Mouse (Mus musculus) gastrocnemius, postnatal 10 days (tissue): ENCODE measurements around the gene Klk13. TPM values are rescaled to one million over a fixed set of nuclear protein-coding genes. Genes with fewer than 3 reads are reported as not detected.
"Not testable (repeated sequence)": the region's sequence is repeated elsewhere in the genome, so short reads cannot be mapped to it uniquely, and the experiment has no call there.

Source experiments
- DNase-seq: peaks from one replicate; pipeline ENCODE4 v3.0.0; 2021; ENCODE audit warnings: mixed read lengths
- long read RNA-seq, 2 experiments: library from polyadenylated mRNA; stranded (forward); transcript quantifications; one replicate each; pipeline ENCODE4 v2.0.0; 2021
- total RNA-seq, 2 experiments: library from RNA; stranded (reverse); gene quantifications; 2 replicates each; pipeline ENCODE4 v1.2.3; 2021

Gene Klk13
- not detected for total RNA-seq
- long read RNA-seq, experiment 1, result 0 reads
- long read RNA-seq, experiment 2, result 0 reads

DNA sequence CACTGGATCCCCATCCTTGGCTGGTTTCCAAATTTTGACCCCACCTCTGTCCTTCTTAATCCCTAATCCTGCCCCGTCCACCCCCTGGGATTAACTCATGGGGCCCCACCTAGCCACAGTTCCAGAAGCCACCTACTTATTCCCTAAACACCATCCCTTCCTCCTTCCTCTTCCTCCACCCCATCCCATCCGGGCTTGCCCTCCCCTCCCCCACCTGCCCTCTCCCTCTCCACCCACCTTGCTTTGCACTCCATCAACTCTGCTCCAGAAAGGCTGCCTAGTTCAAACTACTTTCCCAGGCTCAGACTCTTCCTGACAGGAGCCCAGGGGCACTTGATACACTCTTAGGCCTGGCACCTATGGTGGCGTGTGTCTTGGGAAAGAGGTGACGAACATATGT is at the start of gene Klk13:
Gene Klk13 (plus strand): TSS at position 301 of the 400 bp plus-strand sequence.
- DNase-seq, result no peak

DNA sequence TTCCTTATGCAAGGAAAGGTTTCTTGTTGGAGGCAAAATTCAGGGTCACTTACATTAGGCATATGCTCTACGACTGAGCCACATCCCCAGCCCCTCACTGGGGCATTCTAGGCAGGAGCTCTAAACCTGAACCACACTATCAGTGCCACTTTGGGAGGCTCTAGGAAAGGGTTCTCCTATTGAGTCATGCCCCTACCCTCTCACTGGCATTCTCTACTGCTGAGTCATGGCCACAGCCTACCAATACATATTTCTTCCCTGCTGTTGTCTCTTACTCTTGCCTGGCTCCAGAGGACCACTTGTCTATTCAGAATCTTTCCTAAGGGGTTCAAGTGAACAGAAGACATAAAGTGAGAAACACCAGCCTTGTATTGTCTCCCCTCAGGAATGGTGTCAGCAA is 49.6 kb upstream of the Klk13 start:
- DNase-seq, result no peak

DNA sequence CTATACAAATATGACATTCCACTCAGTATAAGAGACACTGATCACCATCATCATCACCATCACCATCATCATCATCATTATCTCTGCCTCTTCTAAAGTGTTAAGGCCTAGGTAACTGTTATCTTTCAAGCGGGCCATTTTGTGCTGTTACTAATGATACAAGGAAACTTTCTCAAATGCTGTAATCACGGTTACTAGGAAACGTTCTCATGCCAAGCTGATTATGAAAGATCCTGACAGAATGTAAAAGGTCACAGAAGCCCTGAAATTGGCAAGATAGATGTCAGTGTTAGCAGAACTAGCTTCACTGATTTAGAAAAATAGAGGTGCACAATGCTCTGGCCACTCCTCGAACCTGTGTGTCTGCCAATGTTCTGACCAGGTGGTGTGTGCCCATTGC is 45.1 kb upstream of the Klk13 start:
- not testable (repeated sequence) for DNase-seq

DNA sequence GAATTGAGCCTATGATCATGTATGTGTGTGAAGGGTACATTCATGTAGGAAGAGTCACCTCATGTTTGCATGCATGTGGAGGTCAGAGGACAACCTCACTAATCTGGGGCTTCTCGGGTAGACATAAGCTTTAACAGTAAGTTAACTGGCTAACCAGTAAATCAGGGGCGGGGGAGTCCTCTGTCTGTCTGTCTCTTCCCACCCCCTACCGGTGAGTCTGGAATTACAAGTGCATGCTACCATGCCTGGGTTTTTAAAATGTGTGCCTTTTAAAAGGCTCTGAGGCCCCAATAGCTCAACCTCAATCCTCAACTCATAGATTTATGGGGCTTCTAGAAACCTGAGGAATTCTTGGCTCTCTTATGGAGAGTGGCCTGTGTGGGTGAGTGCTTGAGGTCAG is 43.8 kb upstream of the Klk13 start:
- DNase-seq, result no peak

DNA sequence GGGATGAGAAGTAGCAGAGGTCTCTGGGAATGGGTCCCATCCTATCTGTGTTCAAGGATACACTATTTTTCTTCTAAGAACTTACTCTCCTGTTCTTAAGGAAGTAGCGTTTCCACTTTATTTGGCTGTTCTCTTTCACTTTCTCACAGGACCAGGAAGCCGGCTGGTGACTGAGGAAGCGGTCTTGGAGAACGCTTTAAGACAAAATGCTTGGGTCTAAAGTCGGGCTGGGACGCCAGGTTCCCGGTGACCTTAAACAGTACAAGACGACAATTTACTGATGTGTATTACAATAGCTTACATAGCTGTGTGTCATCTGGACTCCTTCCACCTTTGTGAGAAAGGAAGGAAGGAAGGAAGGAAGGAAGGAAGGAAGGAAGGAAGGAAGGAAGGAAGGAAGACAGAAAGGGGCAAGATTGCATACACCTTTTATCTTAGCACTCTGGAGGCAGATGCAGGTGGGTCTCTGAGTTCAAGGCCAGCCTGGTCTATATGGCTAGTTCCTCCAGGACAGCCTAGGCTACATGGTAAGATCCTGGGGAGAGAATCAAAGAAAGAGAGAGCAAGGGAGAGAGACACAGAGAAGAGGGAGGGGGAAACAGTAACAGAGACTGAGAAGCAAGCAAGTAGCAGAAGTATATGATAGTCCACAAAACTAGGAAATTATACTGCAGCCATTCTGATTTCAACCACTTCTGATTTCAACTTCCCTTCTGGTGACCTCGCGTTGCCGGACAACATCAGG is 41.1 kb upstream of the Klk13 start:
- DNase-seq, result no peak

DNA sequence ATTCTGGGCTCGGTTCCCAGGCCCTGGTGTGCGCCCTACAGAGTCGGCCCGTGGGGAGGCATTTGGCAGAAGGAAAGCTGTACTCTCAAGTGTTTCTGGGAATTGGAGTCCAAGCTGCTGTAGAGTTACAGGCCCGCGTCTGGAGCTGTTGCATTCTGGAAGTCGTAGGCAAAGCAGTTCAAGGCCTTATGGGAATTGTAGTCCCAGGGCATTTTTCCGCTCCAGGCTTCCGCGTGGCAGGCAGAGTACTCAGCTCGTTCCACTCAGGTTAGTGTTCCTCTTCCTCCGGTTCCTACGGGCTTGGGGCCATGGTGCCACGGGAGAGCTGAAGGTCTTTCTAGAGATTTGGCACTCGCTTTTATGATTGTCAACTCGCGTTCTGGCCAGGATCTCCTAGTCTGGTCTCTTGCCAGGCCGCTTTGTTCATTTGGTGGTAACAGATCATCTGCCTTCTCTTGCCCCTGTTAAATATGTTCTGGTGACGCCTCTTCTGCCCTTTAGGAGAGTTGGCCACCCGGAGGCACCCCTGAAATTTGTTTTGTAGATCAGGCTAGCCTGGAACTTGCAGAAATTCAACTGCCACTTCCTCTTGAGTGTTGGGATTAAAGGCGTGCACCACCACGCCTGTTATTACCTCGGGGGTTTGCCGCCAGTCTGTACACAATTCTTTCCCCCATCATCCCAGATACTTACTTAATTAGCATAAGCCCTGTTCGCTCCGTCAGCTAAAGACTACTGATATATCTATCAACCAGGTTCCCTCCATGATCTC is 40.4 kb upstream of the Klk13 start, which contains the start of gene Ctu1:
Gene Ctu1 (plus strand): TSS at position 208 of the 772 bp plus-strand sequence.
- DNase-seq, result peak; percentile 87

DNA sequence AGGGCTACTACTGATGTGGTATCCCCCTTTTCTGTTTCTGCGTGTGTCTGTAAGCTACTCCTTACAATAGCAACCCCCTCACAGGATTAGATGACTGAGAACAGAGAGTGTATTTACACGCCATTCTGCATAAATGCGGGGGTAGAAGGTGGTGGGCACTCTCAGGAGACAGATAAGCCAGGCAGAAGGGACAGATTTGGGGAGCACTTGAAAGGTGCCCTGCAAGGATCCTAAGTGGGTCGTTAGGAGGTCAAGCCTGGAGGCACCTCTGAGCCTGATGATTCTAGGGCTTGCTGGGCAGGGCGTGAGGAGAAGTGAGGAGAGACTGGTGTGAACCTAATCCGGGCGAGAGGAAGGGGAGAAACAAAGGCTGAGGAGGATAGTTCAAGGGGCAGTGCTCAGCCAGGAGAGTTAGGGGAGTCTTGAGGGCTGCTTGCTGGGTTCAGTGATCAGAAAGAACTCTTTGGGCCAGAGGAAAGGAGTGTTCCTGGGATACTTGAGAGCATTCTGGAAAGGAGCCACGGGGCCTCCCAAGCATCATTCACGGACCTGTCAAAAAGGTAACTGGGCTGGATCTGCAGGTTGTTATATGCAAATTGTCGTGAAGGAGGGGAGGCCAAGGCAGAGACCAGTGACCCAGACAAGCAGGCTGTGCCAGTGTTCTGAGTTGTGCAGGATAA is 39.6 kb upstream of the Klk13 start:
- no peak for DNase-seq

DNA sequence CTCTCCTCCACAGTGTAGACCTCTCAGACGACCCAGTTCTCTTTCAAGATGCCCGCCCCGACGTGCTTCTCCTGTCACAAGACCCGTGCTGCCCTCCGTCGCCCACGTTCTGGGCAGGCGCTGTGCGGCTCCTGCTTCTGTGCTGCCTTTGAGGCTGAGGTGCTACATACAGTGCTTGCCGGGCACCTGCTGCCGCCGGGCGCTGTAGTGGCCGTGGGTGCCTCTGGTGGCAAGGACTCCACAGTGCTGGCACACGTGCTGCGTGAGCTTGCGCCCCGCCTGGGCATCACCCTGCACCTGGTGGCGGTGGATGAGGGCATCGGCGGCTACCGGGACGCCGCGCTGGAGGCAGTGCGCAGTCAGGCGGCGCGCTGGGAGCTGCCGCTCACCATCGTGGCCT is 37.3 kb upstream of the Klk13 start:
- no peak for DNase-seq

DNA sequence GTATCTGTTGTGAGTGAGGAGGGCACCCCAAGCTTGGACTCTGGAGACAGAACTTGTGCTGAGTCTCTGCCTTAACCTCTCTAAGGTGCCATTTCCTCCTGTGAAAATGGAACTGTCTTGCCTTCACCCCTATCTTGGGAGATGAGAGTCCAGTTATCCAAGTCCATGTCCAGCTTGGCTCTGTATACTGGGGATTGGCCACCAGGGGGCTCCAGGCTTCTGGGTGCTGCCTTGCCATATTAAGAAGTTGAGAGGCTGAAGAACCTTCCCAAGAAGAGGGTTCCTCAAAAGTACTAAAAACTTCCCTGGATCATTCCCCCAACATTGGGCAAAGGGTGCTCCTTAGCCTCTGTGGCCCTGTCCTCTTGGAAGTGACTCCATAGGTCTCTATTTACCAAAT is 33.9 kb upstream of the Klk13 start:
- peak; percentile 51 for DNase-seq

DNA sequence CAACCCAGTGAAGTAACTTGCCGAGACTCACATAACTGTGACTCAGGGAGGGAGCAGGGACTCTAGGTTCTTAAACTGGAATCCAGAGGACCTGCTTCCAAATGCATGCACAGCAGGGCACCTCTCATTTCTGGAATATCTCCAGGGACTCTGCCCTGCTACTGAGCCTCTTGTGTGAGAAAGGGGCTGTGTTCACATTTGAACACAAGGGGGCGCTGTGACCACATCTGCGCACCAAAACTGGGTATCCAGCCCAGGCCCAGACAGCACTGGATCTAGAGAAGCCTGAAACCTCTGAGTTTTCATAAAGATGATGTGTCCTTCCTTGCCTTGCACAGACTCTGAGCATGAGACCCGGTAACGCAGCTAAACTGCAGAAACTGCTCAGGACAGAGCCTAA is 31.4 kb upstream of the Klk13 start:
- peak; percentile 67 for DNase-seq

DNA sequence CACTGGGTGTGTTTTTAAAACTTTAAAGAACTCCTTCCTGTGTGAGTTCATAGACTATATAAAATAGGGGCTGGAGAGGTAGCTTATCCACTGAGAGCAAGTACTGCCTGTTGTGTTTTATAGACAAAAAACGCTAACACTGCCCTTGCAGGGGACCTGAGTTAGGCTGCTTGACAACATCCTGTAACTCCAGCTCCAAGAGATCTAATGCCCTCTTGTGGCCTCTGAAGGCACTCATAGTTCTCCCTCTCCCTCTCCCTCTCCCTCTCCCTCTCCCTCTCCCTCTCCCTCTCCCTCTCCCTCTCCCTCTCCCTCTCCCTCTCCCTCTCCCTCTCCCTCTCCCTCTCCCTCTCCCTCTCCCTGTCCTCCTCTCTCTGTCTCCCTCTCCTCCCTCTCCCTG is 29.9 kb upstream of the Klk13 start:
- not testable (repeated sequence) for DNase-seq

DNA sequence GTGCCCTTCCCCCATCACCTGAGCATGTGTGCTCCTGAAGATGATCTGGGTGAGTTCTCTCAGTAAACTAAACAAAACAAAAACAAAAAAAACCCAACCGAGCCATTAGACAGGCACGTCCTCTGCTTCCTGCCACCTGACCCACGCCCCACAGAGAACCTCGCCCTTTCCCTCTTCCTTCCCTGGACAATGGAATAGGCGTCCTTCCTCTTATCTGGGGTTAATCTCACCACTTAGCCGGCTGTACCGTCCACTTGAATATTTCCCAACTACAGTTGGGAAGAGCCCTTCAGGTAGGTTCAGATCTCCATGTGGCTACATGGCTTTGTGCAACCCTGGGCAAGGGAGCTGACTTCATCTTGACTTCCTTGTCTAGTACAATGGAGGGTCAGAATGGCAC is 27.3 kb upstream of the Klk13 start:
- DNase-seq, result no peak

DNA sequence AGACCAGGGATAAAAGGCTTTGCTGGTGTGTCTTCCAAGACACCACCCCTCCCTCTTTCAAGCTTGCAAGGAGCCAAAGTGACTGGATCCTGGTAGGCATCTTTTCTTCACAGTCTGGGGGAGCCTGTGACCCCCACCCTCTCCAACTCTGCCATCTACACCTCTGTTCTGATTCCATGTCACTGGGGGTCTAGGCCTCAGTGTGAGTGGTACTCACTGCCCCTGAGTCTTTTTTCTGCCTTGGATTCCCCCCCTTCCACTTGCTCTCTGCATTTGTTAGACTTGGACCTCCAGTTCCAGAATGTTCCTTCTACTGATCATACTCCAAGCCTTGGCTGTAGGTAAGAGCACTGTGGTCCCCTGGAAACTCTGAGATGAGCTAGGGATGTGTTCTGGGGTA is 22.2 kb upstream of the Klk13 start, which contains the start of gene Klk14:
Gene Klk14 (plus strand): TSS at position 301 of the 400 bp plus-strand sequence.
- DNase-seq, result no peak

DNA sequence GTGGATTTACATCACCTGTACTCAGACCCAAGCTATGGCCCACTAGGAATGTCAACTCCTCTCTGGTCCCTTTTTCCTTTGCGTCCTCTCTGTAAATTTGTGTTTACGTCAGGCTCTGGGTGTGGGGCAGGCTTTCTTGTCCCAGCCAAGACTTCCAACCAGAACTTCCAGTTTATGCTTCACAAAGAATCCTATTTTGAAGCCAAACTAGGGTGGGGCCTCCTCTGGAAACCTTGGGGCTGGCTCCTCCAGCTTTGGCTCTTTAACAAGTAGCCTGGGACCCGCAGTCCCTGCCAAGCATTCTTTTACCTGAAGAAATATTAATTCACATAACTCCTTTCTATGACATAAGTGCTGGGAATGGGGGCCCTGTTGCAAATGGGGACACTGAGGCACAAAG is 2.3 kb upstream of the Klk13 start:
- DNase-seq, result no peak

DNA sequence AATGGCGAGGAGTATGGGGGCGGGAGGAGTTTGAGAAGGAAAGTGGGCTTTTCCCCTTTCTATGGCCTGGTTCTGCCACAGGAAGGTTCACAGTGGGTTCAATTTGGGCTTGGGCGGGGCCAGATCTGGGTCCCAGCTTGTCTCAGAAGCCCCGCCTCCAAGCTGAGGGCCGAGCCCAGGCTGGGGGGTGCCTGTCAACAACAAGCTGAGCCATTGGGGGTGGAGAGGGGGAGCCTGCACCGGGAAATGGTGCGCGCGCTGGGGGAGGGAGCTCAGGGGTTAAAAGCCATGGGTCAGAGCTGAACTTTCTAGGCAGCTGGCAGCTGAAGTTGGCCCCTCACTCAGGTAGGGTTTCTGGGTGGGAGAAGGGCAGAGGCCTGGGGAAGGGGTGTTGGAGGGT is 550 bp downstream of the Klk13 start:
- no peak for DNase-seq

DNA sequence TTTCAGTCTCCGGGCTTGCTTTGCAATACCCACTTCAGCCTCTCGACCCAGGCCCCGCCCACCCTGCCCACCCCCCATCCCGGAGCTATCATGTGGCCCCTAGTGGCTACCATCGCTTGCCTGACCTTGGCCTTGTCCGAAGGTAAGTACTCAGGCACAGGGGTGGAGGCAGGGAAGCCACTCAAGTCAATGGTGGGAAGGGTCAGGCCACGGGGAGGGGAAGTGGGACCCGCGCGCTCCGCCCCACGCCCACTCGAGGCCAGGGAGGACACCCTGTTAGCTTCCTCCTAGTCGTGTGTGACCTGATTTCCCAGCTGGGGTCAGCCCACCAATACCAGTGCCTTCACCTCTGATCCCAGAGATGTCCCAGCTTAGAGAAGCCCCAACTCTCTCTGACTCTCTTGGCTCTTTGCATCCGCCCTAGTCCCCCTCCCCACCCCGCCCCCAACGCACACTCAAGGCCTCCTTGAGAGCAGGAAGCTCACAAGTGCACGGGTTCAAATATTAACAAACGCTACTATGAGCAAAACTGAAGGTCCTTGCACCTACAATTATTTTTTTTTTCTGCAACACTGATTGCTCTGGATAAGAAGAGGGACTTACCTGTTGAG is 1.5 kb downstream of the Klk13 start:
- DNase-seq, result no peak

DNA sequence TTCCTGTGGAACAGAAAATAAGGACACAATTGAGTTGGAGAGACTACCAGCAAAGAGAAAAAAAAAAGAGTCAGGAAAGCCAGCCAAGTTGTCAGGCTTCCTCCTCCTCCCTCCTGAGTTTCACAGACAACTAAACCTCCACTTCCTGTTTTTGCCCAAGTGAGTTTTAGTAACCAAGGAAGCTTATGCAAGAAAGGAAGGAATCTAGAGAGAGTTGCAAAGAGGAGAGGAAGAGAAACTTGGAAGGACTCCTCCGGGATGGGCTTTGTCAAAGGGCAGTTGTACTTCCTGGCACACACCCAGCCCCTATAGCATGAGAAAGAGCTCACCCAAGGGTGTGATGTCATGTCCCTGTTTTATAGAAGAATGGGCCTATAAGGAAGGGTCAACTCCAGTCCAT is 35.4 kb downstream of the Klk13 start:
- DNase-seq, result no peak

DNA sequence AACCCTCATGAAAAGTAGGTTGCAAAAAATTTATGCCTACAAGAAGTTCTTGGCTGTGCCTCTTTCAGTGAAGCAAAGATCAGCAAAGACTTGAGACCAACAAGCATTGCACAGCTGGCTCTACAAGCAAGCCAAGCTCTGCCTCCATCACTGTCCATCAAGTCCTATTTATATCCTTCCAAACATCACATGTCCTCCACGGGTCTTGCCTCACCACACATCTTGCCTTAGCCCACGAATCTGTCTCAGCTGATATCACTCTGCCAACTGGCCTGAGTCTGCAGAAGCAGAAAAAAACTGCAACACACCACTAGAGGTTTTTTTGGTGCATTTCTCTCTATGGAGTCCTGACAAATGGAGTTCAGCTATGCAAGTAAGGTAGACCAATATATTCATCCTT is 40.4 kb downstream of the Klk13 start:
- DNase-seq, result no peak

DNA sequence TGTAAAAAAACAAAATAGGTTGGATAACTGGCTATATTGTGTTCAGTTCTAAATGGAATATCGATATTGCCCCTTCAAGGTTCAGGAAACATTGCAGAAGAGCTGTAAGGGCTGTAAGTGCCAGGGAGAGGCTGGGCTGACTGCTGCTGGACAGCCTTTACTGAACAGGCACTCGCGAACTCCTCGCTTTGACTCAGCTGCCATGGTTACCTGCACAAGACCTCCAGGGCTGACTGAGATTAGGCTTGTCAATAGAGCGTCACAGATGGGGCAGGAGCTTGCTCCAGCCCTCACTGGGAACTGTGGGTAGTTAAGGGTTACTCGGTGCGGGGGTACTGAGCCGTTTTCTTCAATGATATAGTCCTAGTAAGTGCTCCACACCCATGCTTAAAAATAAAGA is 54.1 kb downstream of the Klk13 start:
- DNase-seq, result no peak

DNA sequence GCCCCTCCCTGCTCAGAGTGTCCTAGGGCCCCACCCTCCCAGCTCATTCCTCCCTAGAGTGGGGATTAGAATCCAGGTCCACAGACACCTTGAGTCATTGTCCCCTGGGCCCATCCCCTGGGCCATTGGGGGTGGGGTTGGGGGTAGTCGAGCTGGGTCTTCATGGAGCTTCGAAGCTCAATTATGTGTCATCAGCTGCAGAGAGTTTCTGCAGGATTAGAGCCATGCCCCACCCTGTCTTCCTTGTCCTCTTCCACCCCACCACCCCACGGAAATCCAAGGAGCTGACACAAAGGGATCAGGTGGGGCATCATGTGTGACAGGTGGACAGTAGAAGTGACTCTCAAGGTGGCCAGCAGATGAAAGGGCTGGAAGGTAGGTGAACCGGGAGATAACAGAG is 56.2 kb downstream of the Klk13 start, which contains the start of gene Klk12:
Gene Klk12 (plus strand): TSS at position 301 of the 400 bp plus-strand sequence.
- no peak for DNase-seq

DNA sequence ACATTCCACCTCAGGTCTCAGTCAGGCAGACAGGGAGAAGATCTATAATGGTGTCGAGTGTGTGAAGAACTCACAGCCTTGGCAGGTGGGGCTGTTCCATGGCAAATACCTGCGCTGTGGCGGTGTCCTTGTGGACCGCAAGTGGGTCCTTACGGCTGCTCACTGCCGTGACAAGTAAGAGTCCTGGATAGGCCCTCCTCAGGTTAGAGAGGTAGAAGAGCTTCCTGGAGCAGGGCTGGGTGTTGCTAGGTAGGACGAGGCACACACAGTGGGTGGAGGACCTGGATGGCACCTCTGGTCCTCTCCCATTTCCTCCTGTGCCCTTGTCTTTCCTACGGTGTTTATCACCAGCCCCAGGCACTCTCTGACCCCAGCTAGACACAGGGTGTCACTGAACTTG is 57.3 kb downstream of the Klk13 start:
- no peak for DNase-seq

DNA sequence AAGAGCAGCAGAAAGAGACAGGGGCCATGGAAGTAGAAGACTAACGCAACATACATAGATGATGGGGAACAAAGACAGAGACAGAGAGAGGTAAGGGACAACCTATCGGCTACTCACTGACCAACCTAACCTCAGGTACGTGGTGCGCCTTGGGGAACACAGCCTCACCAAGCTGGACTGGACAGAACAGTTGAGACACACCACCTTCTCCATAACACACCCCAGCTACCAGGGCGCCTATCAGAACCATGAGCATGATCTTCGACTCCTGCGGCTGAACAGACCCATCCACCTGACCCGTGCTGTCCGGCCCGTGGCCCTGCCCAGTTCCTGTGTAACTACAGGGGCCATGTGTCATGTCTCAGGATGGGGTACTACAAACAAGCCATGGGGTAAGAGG is 58.3 kb downstream of the Klk13 start:
- no peak for DNase-seq

DNA sequence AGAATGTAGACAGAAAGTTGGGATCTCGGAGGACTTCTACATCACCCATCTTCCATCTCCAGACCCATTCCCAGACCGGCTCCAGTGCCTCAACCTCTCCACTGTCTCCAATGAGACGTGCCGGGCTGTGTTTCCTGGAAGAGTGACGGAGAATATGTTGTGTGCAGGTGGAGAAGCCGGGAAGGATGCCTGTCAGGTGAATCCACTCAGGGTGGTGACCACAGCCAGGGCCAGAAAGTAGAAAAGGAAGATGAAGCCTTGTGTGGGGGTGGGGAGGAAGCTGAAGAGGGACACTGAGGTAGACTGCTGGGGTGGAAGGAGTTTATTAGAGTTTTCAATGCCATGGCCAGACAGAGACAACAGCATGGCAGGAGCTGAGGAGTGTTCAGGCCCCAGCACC is 59.5 kb downstream of the Klk13 start:
- DNase-seq, result no peak
